Mouse (Mus musculus): ENCODE results near the gene Galnt15.

Galnt15 gene

DNA sequence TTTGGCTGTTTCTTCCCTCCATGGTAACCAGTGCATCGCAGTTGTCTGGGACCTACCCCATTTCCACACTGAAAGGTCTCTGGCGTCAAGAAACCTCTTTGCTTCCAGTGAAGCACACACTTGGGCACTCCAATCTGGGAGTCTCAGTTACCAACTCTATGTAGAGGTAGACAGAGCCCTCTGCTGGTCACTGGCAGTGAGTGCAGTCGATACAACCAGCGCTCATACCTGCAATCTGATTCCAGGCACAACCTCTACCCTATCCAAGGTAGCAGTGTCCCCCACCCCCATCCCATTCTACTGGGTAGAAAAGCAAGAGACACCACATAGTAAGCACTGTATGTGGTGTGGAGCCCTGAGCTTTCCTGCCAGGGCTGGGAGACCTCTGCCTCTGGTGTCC, 3.7 kb downstream of the Galnt15 start:
- peak; percentile 51 for DNase-seq (ENCODE audit: low read depth, low spot score)

DNA sequence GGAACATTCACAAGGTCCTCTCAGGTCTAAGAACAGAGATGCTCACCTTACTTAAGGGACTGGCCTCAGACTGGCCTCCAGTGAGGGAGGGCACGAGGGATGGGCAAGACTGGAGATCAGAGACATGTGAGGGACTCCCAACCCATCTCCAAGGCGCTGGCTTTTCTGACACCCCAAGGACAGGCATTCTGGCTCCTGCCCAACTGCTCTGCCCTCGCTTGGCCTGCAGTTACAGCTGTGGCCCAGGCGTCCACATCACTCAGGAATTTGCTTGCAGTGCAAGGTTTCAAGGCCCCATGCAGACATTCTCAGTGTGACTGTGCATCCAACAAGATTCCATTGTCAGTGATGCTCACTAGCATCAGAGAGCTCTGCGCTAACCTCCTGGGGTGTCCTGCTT, 7.7 kb downstream of the Galnt15 start:
- no peak for DNase-seq (ENCODE audit: low read depth, low spot score)

DNA sequence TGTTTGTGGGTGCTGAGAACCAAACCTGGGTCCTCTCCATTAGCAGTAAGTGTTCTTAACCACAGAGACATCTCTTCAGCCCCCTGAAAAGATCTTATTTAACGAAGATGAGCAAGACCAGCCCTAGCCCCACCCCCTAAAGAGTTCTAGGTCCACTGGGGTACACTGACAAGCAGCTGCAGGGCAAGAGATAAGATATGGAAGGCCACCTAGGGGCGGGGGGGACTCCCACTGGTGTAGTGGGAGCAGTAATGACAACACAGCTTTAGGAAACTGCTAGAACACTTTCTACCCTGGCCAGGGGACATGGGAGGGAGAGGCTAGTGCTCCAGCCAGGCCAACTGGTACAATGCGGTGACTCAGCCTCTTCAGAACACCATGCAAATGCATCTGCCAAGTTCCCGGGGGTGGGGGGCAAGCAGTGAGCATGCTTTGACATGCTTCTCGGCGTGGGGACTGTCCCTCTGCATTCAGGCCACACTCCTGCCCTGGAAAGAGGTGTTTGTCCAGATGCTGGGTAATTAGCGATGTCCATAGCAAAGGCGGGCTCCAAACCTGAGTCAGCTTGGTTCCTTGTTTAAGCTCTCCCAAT, 9.0 kb downstream of the Galnt15 start:
- no peak for DNase-seq (ENCODE audit: low read depth, low spot score)

DNA sequence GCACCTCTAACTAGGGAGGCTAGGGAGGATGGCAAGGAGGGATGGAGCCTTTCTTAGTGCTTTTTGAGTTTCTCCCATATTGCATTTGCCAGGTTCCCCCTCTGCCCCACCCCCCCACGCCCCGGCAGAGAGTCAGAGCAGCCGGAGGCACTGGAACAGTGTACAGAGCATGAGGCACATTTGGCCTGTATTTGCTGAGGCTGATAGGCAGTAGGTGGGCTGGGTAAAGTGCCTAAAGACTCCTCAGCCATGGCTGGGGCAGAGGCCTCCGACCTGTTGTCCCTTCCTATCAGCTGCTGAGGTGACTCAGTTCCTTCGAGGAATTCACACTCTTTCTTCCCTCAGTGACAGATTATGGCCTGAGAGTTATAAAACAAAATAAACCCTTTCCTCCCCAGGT, 13.3 kb downstream of the Galnt15 start:
- DNase-seq (ENCODE audit: low read depth, low spot score), result no peak

- no peak for DNase-seq (ENCODE audit: low read depth, low spot score)
These were observed 17.6 kb downstream of the Galnt15 start for GRCm38 (mm10) chr14:32046357-32046756.

GRCm38 (mm10) chr14:32050171-32050570, 21.4 kb downstream of the Galnt15 start:
- DNase-seq (ENCODE audit: low read depth, low spot score), result no peak

DNA sequence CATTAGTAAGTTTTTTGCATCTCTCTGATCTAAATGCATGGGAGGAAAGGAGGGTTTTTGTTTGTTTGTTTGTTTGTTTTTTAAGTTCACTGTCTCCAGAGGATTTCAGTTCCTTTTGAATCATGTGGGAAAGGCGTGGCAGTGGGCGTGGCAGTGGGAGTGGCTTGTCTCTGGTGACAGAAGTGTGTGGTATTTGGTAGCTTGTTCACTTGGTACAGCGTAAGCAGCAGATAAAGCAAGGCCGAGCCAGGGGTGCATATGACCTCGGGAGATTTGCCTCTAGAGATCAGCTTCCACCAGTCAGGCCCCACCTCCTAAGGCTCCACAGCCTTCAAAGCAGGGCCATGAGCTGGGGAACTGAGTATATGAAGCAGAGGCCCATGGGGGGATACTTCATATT, 25.1 kb downstream of the Galnt15 start:
- no peak for DNase-seq (ENCODE audit: low read depth, low spot score)

- DNase-seq (ENCODE audit: low read depth, low spot score), result no peak
These were observed 26.0 kb downstream of the Galnt15 start for GRCm38 (mm10) chr14:32054788-32055187.

GRCm38 (mm10) chr14:32055781-32056180, 27.0 kb downstream of the Galnt15 start:
- DNase-seq (ENCODE audit: low read depth, low spot score), result no peak

DNA sequence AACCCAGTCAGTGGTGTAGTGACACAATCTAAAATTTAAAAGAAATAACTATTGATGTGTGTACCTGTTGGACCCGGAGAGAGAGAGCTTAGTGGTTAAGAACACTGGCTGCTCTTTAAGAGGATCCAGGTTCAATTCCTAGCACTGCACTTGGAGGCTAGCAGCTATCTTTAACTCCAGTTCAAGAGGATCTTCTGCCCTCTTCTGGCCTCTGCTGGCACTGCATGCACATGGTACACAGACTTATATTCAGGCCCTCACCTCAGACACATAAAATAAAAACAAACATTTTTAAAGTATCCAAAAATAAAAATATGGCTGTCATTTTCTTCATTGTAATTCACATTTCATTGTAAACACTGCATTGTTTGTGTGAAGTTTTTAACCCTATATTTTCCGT, 27.9 kb downstream of the Galnt15 start:
- DNase-seq (ENCODE audit: low read depth, low spot score), result no peak

DNA sequence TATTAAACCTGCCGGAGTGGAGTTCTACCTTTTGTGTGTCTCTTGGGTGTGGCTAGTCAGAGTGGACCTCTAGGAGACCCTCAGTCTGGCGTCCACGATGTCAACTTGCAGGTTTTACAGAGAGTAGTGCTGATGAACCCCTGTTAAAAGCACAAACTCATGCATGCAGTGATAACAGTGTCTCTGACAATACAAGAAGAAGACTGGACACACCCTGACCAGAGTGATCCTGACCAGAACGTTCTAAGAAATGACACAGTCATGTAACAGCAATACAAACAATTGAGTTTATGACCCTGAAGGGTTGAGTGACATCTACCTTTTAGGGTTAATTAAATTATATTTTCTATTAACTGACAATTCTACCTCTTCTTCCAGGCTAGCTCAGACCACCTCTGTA, 28.9 kb downstream of the Galnt15 start:
- no peak for DNase-seq (ENCODE audit: low read depth, low spot score)

- DNase-seq (ENCODE audit: low read depth, low spot score), result no peak
These were observed 32.6 kb downstream of the Galnt15 start for GRCm38 (mm10) chr14:32061398-32061797.

DNA sequence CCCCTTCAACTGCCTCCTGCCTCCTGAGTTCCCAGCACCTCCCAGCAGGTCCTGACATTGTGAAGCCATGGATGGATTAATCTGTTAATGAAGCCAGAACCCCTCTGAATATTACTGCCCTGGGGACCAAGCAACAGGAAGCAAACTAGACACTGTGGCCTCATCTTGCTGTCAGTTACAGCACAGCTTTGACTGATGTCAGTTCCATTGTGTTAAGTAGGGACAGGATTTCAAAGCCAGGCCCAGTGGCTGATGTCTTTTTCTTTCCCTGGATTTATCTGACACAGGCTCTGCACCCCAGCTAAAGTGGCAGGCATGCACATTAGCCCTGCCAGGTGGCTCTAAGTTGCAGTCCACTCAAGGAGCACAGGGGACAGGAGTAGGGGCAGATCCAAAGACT, 44.0 kb downstream of the Galnt15 start:
- DNase-seq (ENCODE audit: low read depth, low spot score), result no peak

GRCm38 (mm10) chr14:32073211-32073685, 44.5 kb downstream of the Galnt15 start:
- DNase-seq (ENCODE audit: low read depth, low spot score), result no peak

DNA sequence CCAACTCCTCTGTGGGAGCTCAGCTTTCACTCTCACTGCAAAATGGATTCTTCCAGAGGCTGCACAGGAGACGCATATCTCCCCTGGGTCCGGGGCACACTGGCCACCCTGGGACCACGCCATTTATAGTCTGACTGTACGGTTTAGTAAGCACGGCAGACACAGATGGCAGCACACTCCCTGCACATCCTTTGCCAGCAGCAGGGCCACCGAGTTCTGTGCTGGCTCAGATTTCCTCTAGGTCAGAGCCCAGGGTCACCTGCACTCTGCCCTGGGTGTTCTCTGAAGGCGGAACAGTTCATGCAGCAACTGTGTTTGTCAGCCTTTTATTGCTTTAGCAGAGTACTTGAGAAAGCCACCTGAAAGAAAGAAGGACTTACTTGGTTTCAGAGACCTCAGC, 45.1 kb downstream of the Galnt15 start:
- no peak for DNase-seq (ENCODE audit: low read depth, low spot score)

- DNase-seq (ENCODE audit: low read depth, low spot score), result peak; percentile 56
These were observed 48.2 kb downstream of the Galnt15 start for GRCm38 (mm10) chr14:32076896-32077575.

GRCm38 (mm10) chr14:32081026-32081425, 52.2 kb downstream of the Galnt15 start:
- DNase-seq (ENCODE audit: low read depth, low spot score), result no peak

DNA sequence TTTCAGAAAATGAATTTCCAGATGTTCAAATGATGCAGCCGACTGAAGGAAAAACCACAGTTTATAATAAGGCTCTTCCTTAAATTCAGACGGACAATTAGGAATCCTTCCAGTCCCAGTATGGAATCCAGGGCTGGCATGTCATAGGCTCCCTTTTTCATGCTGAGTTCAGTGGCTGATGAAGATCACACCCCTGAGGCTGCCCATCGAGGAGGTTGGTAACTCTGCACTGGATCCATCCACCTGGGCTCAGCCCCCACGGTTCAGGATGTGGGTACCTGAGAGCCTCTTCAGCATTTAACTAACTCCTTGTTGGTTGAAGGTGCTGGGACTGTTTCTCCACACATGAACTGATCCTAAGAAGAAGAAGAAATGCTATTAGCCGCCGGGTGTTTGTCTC, 54.1 kb downstream of the Galnt15 start:
- DNase-seq (ENCODE audit: low read depth, low spot score), result no peak

DNA sequence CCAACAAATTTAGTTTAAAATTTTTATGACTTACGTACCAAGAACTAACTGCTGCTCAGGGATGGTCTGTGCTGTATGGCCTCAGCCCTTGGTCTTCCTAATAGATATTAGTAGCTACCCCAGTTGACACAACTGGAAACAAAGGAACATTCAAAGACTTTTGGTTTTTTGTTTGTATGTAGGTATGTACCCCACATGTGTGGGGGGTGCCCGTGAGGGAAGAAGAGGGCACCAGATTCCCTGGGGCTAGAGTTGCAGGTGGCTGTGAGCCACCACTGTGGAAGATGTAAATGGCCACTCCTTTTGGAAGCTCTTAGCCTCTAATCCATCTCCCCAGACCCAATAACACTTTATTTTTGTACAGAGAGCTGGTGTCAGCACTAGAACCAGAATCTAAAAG, 54.7 kb downstream of the Galnt15 start:
- DNase-seq (ENCODE audit: low read depth, low spot score), result no peak

- no peak for DNase-seq (ENCODE audit: low read depth, low spot score)
These were observed 56.1 kb downstream of the Galnt15 start, which contains the start of gene Oxnad1 for GRCm38 (mm10) chr14:32084761-32085485. Gene Oxnad1 (plus strand): TSS chr14:32085374.

DNA sequence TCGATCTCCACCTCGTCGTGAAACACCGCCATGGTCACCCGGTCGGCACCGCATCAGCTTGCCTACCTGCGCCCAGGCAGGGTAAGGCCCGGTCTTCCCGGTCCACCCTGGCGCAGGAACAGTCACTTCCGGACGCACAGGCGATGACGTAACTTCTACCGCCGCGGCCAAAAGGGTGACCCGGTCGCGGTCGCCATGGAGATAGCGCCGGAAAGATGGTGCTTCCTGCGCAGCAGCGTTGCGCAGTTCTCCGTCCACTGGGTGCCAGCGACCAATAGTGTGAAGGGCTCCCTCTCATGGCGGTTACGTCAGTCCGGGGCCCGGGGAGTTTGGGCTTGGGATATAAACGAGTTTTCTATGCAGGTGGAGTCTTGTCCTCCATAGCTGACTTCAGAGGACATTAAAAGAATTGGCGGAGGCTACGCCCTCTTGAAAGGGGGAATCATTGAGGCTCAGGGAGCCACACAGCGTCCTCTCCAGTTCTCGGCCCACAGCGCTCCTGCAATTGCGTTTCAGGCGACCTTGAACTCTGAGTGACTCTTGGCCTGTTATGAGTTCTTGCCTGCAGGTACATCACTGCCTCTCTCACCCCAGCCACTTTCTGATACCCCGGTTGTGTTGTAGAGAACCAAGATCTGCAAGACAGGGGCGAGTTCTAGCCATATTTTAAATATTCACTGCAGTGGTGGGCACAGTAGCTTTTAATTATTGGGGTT, 56.9 kb downstream of the Galnt15 start, which contains the start of gene Dph3:
Dph3 (minus strand) TSS at position 244 of the 716 bp plus-strand sequence.
- peak; percentile 96 for DNase-seq (ENCODE audit: low read depth, low spot score)

GRCm38 (mm10) chr14:32086226-32086625, 57.4 kb downstream of the Galnt15 start:
- no peak for DNase-seq (ENCODE audit: low read depth, low spot score)

Measured in retina, postnatal 7 days (tissue).